Mouse (Mus musculus) fibroblast of lung, adult 2 months (primary cell): ENCODE measurements around the gene Zmynd12.

Source experiments
- DNase-seq: peaks from one replicate; pipeline ENCODE4 v3.0.0-alpha.2; 2011; ENCODE audit warnings: low read depth

The Zmynd12 gene

GRCm38 (mm10) chr4:119422294-119422964 is at the start of gene Zmynd12, which contains the start of gene Ppcs:
Gene Zmynd12 (plus strand): TSS chr4:119422814.
Gene Ppcs (minus strand): TSS chr4:119422420.
- DNase-seq = peak; percentile 61

GRCm38 (mm10) chr4:119381471-119382190 is 41.0 kb upstream of the Zmynd12 start:
- DNase-seq = no peak

GRCm38 (mm10) chr4:119389184-119389583 is 33.4 kb upstream of the Zmynd12 start:
- DNase-seq = no peak

DNA sequence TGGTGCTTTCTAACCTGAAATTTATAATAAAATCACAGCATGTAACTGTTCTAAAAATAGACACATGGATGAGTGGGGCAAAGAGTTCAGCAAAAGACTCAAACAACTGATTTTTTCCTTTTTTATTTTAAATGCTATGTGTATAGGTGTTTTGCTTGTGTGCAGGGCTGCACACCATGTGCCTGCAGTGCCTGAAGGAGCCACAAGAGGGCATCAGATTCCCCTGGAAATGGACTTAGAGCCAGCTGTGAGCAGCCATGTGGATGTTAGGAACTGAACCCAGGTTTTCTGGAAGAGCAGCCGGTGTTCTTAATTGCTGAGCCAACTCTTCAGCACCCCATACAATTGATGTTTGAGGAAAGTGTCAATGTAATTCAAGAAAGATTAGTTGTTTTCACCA is 32.2 kb upstream of the Zmynd12 start:
- no peak for DNase-seq

DNA sequence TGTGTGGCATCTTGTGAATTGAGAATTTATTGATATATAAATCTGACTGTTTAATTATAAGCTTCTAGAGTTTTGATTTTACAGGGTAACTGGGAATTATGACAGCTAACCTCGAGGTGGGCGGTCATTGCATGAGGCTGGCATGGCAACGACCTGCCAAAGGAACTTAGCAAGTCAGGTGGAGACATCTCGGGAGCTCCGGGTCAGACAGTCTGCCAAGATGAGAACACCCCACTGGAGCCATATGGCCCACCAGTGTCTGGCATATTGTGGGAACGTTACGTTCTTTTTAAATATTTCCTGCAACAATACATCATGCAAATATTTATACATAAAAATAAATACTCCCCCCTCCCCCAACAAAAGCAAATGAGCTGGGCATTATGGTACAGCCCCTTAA is 23.9 kb upstream of the Zmynd12 start:
- no peak for DNase-seq

DNA sequence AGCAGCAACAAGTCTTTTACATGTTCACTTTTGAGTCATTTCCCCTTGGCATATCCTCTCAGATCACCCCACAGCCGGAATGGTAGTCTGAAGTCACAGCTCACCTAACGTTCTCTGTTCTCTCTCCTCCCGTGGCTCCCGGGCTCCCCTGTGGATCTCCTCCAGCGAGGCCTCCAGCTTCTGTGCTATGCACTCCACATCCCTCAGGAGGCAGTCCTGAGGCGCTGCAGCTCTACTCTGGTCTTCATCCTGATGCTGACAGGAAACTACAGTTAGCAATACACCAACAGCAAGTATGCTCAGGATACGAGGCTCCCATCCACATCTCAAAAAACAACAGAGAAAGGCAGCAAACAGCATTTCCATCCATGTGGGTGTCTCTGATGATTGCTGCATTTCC is 21.7 kb upstream of the Zmynd12 start:
- no peak for DNase-seq

GRCm38 (mm10) chr4:119403431-119403830 is 19.2 kb upstream of the Zmynd12 start:
- DNase-seq = no peak

DNA sequence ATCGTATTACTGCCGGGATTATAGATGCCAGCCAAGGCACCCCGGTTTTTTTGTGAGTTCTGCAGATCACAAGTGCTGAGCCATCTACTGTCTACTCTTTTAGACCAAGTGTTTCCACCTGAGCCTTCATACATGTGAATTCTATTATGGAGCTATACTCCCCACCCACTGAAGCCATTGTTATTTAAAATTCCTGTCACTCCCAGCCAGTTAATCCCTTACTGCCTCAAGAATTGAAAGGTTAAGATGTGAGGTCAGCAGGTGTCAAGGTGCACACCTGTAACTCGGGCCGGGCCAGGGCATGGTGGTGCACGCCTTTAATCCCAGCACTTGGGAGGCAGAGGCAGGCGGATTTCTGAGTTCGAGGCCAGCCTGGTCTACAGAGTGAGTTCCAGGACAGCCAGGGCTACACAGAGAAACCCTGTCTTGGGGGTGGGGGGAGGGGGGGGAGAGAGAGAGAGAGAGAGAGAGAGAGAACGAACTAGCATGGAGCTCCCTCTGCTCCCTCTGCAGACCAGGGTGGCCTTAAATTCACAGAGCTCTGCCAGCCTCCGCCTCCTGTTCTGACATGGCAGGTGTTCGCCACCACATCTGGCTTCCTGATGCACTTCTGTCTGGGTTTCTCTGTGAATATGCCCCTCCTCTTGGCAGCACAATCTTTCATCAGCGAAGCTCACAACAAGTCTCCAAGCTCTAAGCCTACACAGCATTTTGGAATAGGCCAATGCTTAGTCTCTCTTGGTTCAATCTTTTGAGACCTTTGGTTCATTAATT is 10.6 kb upstream of the Zmynd12 start:
- no peak for DNase-seq

DNA sequence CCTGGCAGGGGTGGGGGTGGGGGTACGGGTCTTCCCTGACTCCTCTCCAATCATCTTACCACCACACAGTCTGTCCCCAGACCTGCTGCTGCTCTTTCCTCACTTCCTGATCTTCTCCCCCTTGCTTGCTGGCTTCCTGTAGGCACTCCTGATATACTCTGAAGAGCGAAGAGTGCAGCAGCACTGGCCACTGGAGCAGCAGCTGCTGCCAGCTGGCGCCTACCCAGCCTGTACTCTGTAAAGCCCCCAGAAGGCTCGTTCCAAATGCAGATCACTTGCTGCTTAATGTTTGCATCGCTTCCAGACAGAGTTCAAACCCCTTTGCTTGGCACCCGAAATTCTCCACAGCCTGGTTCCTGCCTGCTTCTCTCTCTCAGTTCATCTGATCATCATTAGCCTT is 9.8 kb upstream of the Zmynd12 start:
- DNase-seq = no peak

GRCm38 (mm10) chr4:119415072-119415753 is 7.4 kb upstream of the Zmynd12 start, which contains the start of gene Ccdc30:
Gene Ccdc30 (minus strand): TSS chr4:119415521.
- peak; percentile 74 for DNase-seq

GRCm38 (mm10) chr4:119417270-119417669 is 5.3 kb upstream of the Zmynd12 start:
- no peak for DNase-seq

DNA sequence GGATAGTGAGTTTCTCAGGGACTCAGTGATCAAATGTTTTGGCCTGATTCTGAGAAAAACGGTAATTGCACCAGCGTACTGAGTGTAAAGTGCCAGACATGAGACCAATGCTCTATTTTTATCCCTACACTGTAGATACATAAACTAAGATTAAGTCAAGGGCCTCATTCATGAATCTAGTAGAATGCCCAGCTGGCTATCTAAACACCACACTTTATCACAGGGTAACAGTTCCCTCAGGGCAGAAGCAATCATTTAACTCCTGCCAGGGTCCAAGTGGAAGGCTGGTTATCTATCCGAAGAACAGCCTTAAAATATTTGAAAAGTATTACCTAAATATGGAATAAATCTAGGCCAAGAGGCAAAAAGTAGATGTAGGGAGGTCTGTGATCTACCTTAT is 4.7 kb upstream of the Zmynd12 start:
- no peak for DNase-seq

GRCm38 (mm10) chr4:119421191-119421590 is 1.4 kb upstream of the Zmynd12 start:
- DNase-seq = no peak

DNA sequence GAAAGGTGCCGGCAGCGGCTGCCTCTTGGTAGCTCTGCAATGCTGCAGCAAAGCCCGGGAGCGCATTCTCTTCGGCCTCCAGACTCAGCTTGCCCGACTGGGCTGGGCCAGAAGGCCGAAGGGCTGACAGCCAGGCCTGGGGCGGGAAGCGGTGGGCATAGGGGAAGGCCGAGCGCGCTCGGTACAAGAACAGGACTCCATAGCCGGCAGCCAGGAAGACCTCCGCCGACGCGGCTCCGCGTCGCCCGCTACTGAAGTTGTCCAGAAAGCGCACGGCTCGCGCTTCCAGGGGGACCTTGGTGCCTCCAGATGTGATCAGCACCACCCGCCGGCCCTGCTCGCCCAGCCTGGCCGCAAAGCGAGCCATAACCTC is 707 bp upstream of the Zmynd12 start:
- no peak for DNase-seq

DNA sequence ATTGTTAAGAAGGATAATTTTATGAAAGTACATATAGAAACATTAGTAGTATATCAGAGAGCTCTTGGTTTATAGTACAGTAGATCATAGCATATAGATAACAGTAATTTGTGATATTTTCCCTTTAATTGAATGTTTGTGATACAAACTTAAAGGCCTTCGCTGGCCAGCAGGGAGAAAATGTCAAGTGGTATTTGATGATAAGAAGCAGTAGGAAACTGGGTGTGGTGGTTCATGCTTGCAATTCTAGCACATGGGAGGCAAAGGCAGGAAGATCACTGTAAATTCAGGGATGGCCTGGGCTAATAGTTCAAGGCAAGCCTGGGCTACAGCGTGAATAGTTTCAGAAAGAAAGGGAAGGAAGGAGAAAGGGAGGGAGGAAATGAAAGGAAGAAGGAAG is 2.5 kb downstream of the Zmynd12 start:
- DNase-seq = no peak

- DNase-seq = no peak
Measured at GRCm38 (mm10) chr4:119425601-119426000, 3.0 kb downstream of the Zmynd12 start.

GRCm38 (mm10) chr4:119427680-119428079 is 5.1 kb downstream of the Zmynd12 start:
- DNase-seq = no peak

GRCm38 (mm10) chr4:119430678-119431077 is 8.1 kb downstream of the Zmynd12 start:
- no peak for DNase-seq

DNA sequence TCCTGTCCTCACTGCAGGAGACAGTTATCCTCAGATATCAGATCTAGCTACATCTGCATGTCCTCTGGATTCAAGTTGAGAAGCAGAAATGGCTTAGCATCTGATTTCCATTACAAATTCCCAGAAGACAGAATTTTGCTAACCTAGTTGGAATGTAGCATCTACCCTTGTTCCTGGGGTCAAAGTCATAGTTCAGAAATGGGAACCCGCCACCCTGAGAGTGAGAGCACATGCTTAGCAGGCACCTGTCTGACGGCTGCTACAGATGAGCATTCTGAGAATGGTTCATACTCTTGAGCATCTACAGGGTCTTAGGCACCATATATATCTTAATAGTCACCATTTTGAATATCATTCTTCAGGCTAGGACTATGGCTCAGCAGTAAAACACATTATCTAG is 15.3 kb downstream of the Zmynd12 start:
- no peak for DNase-seq

DNA sequence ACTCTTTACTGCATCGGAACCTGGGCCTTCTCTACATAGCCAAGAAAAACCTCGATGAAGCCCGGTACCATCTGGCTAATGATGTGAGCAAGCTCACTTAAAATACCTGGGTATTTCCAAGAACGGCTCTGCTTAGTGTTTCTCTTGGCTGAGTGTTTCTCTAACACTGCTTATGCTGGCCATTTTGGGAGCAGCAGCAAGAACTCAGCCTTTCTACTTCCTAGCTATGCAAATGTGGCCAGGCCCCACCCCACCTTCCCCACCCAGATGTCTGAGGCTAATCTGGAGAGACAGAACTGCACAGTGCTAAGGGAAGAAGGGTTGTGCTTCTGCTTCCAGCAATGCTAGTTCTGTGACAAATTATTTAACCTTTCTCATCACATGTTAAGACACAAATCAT is 19.2 kb downstream of the Zmynd12 start:
- DNase-seq = no peak

DNA sequence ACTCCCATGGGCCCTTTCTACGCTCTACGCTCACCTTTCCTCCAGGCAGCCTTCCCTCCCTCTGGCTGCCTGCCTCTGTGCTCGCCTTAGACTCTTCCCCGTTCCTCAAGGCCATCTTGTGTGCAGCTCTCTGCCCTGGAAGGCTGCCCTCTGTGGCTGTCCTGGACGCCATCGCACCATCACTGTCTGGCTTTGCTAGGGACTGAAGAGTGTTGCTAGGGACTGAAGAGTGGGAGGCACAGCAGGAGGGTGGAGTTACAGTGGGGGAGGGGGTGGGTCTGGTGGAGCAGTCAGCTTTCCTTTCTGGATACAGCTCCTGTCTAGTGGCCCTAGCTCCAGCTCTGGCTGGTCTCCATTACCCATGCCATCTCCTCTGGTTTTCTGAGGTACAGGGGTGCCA is 19.9 kb downstream of the Zmynd12 start:
- no peak for DNase-seq

DNA sequence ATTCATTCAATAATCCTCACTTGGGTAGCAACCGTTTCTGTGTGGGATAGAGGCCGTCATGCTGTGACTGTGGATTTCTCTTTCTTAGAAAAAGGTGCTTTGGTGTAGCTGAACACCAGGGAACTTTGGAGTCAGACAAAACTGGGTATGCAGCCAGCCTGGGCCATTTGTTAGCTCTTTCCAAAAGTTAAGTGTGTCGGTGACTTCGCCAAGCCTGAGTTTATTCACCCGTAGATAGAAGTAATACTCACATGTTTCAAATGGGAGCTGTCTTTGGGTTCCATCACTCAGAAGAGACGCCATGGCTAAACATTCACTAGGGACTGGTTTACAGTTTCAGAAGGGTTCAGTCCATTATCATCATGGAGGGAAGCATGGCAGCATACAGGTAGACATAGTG is 24.6 kb downstream of the Zmynd12 start:
- DNase-seq = no peak
